25 mouse cellular contexts compared by ENCODE assay signal in the genomic region with DNA sequence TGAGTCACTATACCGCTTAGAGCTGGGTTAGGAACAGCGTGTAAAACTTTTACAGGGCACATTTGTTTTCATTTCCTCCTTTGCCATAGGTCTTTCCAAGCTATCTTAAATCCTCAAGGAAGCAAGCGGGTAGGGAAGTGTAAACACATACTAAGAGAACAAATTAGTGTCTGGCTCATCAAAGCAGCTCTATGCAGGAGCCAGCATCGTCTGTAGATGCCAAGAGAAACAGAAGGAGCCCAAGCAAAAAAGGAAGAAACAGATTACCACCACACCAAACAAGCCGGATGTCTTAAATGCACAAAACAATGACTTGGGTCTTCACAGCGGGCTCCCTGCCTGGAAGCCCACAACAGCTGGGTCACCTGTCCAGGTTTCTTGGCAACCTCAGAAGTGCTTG. TPM values are rescaled to one million over a fixed set of nuclear protein-coding genes. Genes with fewer than 3 reads are reported as not detected.
DNase-seq lines count a peak whose midpoint lies in the region; ATAC-seq and TF ChIP-seq lines count a peak whose summit lies in the region.
"Had no signal": no experiment of that assay in that cellular context is flagged by ENCODE, and none has a peak within 500 bp of the region (broad histone marks: within the 10 kb centered on the region; RNA-seq: fewer than 3 reads in every experiment).

No protein-coding gene starts in this region.

- 0 out of 2 replicates have a peak overlapping the region, but pooled peaks have one; percentile 13 for H3K27ac ChIP-seq in forebrain, embryonic 12.5 days
- H3K27ac ChIP-seq in forebrain, embryonic 13.5 days: no peak overlapping the region
- 0 out of 2 replicates have a peak overlapping the region, but pooled peaks have one; percentile 4 for H3K27ac ChIP-seq in limb, embryonic 12.5 days
- H3K27ac ChIP-seq in limb, embryonic 10.5 days: no peak overlapping the region
- no peak overlapping the region for H3K27ac ChIP-seq in forebrain, postnatal 0 days (ENCODE audit: low read depth, low read length)
- H3K27ac ChIP-seq: embryonic facial prominence, embryonic 12.5 days; heart, embryonic 10.5 days; heart, embryonic 15.5 days; hindbrain, embryonic 14.5 days had no signal

- no peak overlapping the region for H3K9ac ChIP-seq in forebrain, embryonic 12.5 days
- H3K9ac ChIP-seq in forebrain, embryonic 13.5 days: no peak overlapping the region
- no peak overlapping the region for H3K9ac ChIP-seq in limb, embryonic 12.5 days (replicated peaks)
- H3K9ac ChIP-seq in forebrain, postnatal 0 days: no peak overlapping the region
- H3K9ac ChIP-seq: embryonic facial prominence, embryonic 12.5 days; heart, embryonic 15.5 days; hindbrain, embryonic 14.5 days had no signal

- no peak for TF ChIP-seq CTCF in forebrain, postnatal 0 days (IDR thresholded peaks at IDR 0.05; ENCODE audit: low read depth)

- H3K27me3 ChIP-seq in forebrain, embryonic 12.5 days: no peaks in the 10 kb centered on the region
- H3K27me3 ChIP-seq in forebrain, embryonic 13.5 days: no peaks in the 10 kb centered on the region
- no peaks in the 10 kb centered on the region for H3K27me3 ChIP-seq in limb, embryonic 12.5 days
- no peaks in the 10 kb centered on the region for H3K27me3 ChIP-seq in limb, embryonic 10.5 days (ENCODE audit: low read depth, poor library complexity, severe bottlenecking)
- H3K27me3 ChIP-seq in forebrain, postnatal 0 days (ENCODE audit: insufficient read depth, low read length): no peaks in the 10 kb centered on the region
- H3K27me3 ChIP-seq: embryonic facial prominence, embryonic 12.5 days; heart, embryonic 15.5 days had no signal

- peaks cover 17% of the 10 kb centered on the region for H3K4me1 ChIP-seq in forebrain, embryonic 12.5 days
- H3K4me1 ChIP-seq in forebrain, embryonic 13.5 days: peaks cover 12% of the 10 kb centered on the region
- H3K4me1 ChIP-seq in limb, embryonic 12.5 days (replicated peaks): peaks cover 43% of the 10 kb centered on the region
- peaks cover 37% of the 10 kb centered on the region for H3K4me1 ChIP-seq in limb, embryonic 10.5 days
- peaks cover 11% of the 10 kb centered on the region for H3K4me1 ChIP-seq in forebrain, postnatal 0 days (ENCODE audit: insufficient read depth)

- no peak for ATAC-seq in forebrain, embryonic 12.5 days (ENCODE audit: low FRiP score)
- no peak for ATAC-seq in forebrain, embryonic 13.5 days
- no peak for ATAC-seq in limb, embryonic 12.5 days (ENCODE audit: insufficient number of reproducible peaks, insufficient read depth, low FRiP score, low TSS enrichment, low read depth)
- ATAC-seq in forebrain, postnatal 0 days: peak; percentile 83
- ATAC-seq: activated CD4-positive, CD25-positive, alpha-beta regulatory T cell, adult 4 months; intestine, embryonic 16.5 days had no signal

- H3K4me3 ChIP-seq in forebrain, embryonic 12.5 days (replicated peaks): no peak overlapping the region
- no peak overlapping the region for H3K4me3 ChIP-seq in forebrain, embryonic 13.5 days
- no peak overlapping the region for H3K4me3 ChIP-seq in limb, embryonic 12.5 days (replicated peaks)
- H3K4me3 ChIP-seq in limb, embryonic 10.5 days: no peak overlapping the region
- H3K4me3 ChIP-seq in forebrain, postnatal 0 days (ENCODE audit: low read depth, low read length): no peak overlapping the region
- H3K4me3 ChIP-seq: embryonic facial prominence, embryonic 12.5 days; heart, embryonic 10.5 days; heart, embryonic 15.5 days had no signal

- no peaks in the 10 kb centered on the region for H3K9me3 ChIP-seq in forebrain, embryonic 12.5 days
- no peaks in the 10 kb centered on the region for H3K9me3 ChIP-seq in forebrain, embryonic 13.5 days (replicated peaks)
- H3K9me3 ChIP-seq in limb, embryonic 12.5 days: no peaks in the 10 kb centered on the region
- H3K9me3 ChIP-seq in limb, embryonic 10.5 days (replicated peaks): no peaks in the 10 kb centered on the region
- no peaks in the 10 kb centered on the region for H3K9me3 ChIP-seq in forebrain, postnatal 0 days (ENCODE audit: low read length)
- H3K9me3 ChIP-seq: embryonic facial prominence, embryonic 12.5 days; heart, embryonic 10.5 days; heart, embryonic 15.5 days had no signal

- peaks cover 6% of the 10 kb centered on the region; the same call in 1 of the 2 replicates for H3K36me3 ChIP-seq in forebrain, embryonic 12.5 days (replicated peaks)
- 0 out of 2 replicates have a peak, but pooled peaks cover 3% of the 10 kb centered on the region for H3K36me3 ChIP-seq in forebrain, embryonic 13.5 days (ENCODE audit: poor library complexity, severe bottlenecking)
- H3K36me3 ChIP-seq in limb, embryonic 12.5 days: peaks cover 17% of the 10 kb centered on the region; the same call in 1 of the 2 replicates
- H3K36me3 ChIP-seq in limb, embryonic 10.5 days: peaks cover 21% of the 10 kb centered on the region
- H3K36me3 ChIP-seq in forebrain, postnatal 0 days (ENCODE audit: insufficient read depth): no peaks in the 10 kb centered on the region

- no peak for DNase-seq in limb, embryonic 10.5 days (ENCODE audit: low spot score)
- DNase-seq in forebrain, postnatal 0 days: peak; percentile 69
- no peak for DNase-seq in spleen, adult 18-20 months
- no peak for DNase-seq in layer of hippocampus, adult 11-12 months (ENCODE audit: low spot score)
- DNase-seq: adrenal gland, postnatal 14 days; cerebellum, adult 2 months; gastrocnemius, postnatal 10 days; heart, adult 18-20 months; heart, postnatal 14 days had no signal

- H3K4me2 ChIP-seq in forebrain, embryonic 12.5 days: no peak overlapping the region
- no peak overlapping the region for H3K4me2 ChIP-seq in forebrain, embryonic 13.5 days
- H3K4me2 ChIP-seq in limb, embryonic 12.5 days: no peak overlapping the region
- no peak overlapping the region for H3K4me2 ChIP-seq in forebrain, postnatal 0 days (ENCODE audit: low read depth)
- H3K4me2 ChIP-seq: embryonic facial prominence, embryonic 12.5 days; heart, embryonic 15.5 days; hindbrain, embryonic 14.5 days had no signal

- 85% methylated on average over 6 of the region's 6 CpGs for WGBS in forebrain, embryonic 12.5 days
- WGBS in forebrain, embryonic 13.5 days: 81% methylated on average over 6 of the region's 6 CpGs
- 52% methylated on average over 6 of the region's 6 CpGs for WGBS in limb, embryonic 12.5 days
- WGBS in limb, embryonic 10.5 days: 79% methylated on average over 6 of the region's 6 CpGs
- WGBS in forebrain, postnatal 0 days: 46% methylated on average over 6 of the region's 6 CpGs

RNA-seq across cellular contexts. Expression of a gene that starts 9.0 kb away (rescaled TPM):
- polyA plus RNA-seq in forebrain, embryonic 12.5 days (2016; fragmentation: Nextera tagmentation; extraction: Ambion mirVana): not detected in 2 replicates
- not detected in 2 replicates for polyA plus RNA-seq in forebrain, embryonic 13.5 days (2015; fragmentation: Nextera tagmentation; extraction: Ambion mirVana)
- not detected in 2 replicates for polyA plus RNA-seq in limb, embryonic 12.5 days (2016; fragmentation: Nextera tagmentation; extraction: Ambion mirVana)
- not detected in 2 replicates for polyA plus RNA-seq in limb, embryonic 10.5 days (2016; fragmentation: Nextera tagmentation; extraction: Ambion mirVana)
- not detected in 2 replicates for total RNA-seq in forebrain, postnatal 0 days (2014; rRNA removed)
- polyA plus RNA-seq in forebrain, postnatal 0 days (2015; fragmentation: Nextera tagmentation; extraction: Ambion mirVana): not detected in 2 replicates
- total RNA-seq: adrenal gland, adult 18-20 months; adrenal gland, postnatal 14 days; gastrocnemius, postnatal 10 days; gastrocnemius, postnatal 4 days; heart, adult 18-20 months; heart, postnatal 14 days; hematopoietic stem cell, adult 5-6 weeks; MEL had no signal
- polyA plus RNA-seq: activated CD4-positive, CD25-positive, alpha-beta regulatory T cell, adult 4 months; C2C12; cerebellum, adult 2 months; cortical plate, adult 2 months; embryonic facial prominence, embryonic 12.5 days; frontal cortex, adult 2 months; heart, embryonic 10.5 days; heart, embryonic 15.5 days; hindbrain, embryonic 14.5 days; intestine, embryonic 16.5 days had no signal

RNA-seq across cellular contexts. Expression of a gene that starts 27.1 kb away (rescaled TPM):
- 11.0 and 13.8 TPM in 2 replicates for polyA plus RNA-seq in forebrain, embryonic 12.5 days (2016; fragmentation: Nextera tagmentation; extraction: Ambion mirVana)
- 9.0 and 11.4 TPM in 2 replicates for polyA plus RNA-seq in forebrain, embryonic 13.5 days (2015; fragmentation: Nextera tagmentation; extraction: Ambion mirVana)
- polyA plus RNA-seq in limb, embryonic 12.5 days (2016; fragmentation: Nextera tagmentation; extraction: Ambion mirVana): 11.0 and 14.8 TPM in 2 replicates
- 7.6 and 9.0 TPM in 2 replicates for polyA plus RNA-seq in limb, embryonic 10.5 days (2016; fragmentation: Nextera tagmentation; extraction: Ambion mirVana)
- 40.2 and 41.8 TPM in 2 replicates for total RNA-seq in forebrain, postnatal 0 days (2014; rRNA removed)
- polyA plus RNA-seq in forebrain, postnatal 0 days (2015; fragmentation: Nextera tagmentation; extraction: Ambion mirVana): 12.4 and 13.6 TPM in 2 replicates

RNA-seq across cellular contexts. Expression of a gene that starts 50.6 kb away (rescaled TPM):
- 43.1 and 47.7 TPM in 2 replicates for polyA plus RNA-seq in forebrain, embryonic 12.5 days (2016; fragmentation: Nextera tagmentation; extraction: Ambion mirVana)
- 33.2 and 34.8 TPM in 2 replicates for polyA plus RNA-seq in forebrain, embryonic 13.5 days (2015; fragmentation: Nextera tagmentation; extraction: Ambion mirVana)
- polyA plus RNA-seq in limb, embryonic 12.5 days (2016; fragmentation: Nextera tagmentation; extraction: Ambion mirVana): 47.6 and 50.2 TPM in 2 replicates
- 23.8 and 28.4 TPM in 2 replicates for polyA plus RNA-seq in limb, embryonic 10.5 days (2016; fragmentation: Nextera tagmentation; extraction: Ambion mirVana)
- 20.4 and 23.0 TPM in 2 replicates for total RNA-seq in forebrain, postnatal 0 days (2014; rRNA removed)
- polyA plus RNA-seq in forebrain, postnatal 0 days (2015; fragmentation: Nextera tagmentation; extraction: Ambion mirVana): 33.4 and 37.0 TPM in 2 replicates

Comparison
In these comparisons a context has a peak if more than half of its experiments do, and no peak if none do; other contexts are left out.
1. H3K27ac ChIP-seq: peak in forebrain, embryonic 12.5 days (single experiment) and limb, embryonic 12.5 days (single experiment); none in forebrain, embryonic 13.5 days (single experiment), limb, embryonic 10.5 days (single experiment) and forebrain, postnatal 0 days (single experiment).